Mouse (Mus musculus) layer of hippocampus, adult 11-12 months (tissue): ENCODE results near the gene Msmb.
A peak's percentile ranks its signal among the peaks of the same experiment; 100 is the strongest.

Source experiments
- DNase-seq: peaks from one replicate; pipeline ENCODE4 v3.0.0; 2022; ENCODE audit warnings: low spot score

The Msmb gene

DNA sequence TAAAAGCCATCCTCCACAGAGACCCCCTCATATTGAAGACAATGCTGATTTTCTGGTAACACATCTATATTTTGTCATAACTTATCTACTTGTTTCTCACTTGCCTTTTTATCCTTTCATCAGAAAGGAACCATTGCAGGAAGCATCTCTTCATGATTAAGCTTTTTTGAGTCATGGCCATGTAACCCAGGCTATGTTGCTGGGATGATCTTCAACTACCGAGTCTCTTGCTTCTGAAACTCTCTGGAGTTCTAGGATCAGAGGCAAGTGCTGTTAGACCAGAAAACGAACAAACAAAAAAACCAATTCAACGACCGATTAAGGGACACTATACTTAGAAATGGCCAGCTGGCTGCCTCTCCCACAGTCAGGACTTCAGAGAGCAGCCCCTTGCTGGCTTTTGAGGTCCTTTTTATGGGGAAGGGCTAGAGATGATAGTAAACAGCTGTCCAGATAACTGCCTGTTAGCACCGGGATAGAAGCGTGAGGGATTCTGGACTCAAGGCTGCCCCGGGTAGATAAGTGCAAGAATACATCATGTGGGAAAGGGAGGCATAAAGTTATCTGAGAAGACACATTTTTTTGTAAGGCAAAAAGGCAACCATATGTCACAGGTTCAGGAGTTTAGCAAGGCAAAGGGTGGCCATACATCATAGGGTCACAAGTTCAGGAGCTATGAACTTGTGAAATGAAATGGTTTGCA, 4.1 kb downstream of the Msmb start:
- DNase-seq, result no peak

DNA sequence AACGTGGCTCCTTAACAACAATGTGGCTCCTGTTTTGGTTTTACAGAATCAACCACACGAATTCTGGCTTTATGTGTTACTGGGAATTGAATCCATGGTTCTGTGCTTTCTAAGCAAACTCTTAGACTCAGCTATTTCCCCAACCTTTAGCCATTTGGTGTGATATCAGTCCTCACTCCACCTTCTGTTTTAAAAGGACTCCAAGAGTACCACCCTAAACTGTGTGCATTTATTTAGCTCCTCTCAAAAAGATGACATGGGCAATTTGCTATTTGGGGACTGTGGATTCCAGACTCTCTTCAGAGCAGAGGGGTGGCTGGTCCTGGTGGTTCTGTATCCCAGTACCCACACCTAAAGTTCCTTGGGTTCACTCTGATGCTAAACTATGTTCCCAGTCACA, 4.8 kb downstream of the Msmb start:
- DNase-seq, result no peak

DNA sequence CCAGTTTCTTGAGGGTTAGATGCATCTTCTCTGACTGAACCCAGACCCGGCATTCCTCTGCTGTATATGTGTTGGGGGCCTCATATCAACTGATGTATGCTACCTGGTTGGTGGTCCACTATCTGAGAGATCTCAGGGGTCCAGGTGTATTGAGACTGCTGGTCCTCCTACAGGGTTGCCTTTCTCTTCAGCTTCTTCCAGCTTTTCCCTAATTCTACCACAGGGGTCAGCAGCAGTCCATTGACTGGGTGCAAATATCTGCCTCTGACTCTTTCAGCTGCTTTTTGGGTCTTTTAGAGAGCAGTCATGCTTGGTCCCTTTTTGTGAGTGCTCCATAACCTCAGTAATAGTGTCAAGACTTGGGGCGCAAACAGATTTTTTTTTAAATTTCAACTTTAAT, 9.0 kb downstream of the Msmb start:
- DNase-seq, result no peak

DNA sequence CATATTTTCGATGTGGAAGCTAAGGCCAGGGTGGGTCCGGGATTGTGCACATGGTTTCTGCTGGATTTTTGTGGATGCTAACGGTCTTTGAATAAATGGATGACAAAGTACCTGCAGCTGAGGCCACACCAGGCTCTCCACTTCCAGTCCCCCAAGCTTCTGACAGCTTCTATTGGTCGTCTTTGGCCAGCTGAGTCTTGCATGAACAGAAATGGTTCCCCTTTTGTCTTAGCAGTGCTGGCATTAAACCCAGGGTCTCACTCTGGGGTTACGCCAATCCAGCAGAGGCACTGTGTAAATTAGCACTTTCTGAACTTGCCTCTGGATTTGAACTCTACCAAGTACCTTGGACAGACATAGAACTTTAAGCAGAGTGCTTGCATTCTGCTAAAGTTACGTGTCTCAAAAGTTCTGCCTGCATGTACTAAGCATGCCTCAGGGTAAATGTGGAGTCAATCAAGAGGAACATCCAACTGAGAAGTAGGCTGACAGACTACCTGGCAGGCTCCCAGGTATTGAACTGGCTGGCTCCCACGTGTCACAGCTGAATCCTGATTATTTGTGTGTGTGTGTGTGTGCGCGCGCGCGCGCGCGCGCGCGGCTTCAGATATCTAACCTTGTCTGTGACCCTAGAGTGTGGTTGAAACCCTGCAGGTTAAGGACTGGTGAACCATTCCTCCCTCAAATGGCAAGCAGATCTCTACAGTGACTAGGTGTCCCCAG, 10.6 kb downstream of the Msmb start:
- no peak for DNase-seq

DNA sequence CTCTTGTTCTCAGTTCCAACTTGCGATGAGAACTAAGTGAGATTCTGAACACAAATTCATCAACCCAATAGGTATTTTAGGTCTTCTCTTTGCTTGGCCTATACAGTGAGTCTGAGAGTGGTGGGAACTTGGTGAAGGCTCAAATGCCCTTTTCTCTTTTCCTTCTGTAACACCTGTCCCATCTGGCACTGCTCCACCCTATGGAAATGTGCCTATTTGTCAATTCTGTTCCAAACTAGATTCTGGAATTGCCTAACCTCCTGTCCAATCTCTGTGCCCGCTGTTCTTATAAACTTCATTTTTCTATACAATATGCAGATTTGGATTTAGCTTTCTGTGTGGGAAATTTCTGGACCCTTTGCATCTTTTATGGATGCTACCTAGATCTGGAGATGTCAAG, 11.3 kb downstream of the Msmb start:
- no peak for DNase-seq

DNA sequence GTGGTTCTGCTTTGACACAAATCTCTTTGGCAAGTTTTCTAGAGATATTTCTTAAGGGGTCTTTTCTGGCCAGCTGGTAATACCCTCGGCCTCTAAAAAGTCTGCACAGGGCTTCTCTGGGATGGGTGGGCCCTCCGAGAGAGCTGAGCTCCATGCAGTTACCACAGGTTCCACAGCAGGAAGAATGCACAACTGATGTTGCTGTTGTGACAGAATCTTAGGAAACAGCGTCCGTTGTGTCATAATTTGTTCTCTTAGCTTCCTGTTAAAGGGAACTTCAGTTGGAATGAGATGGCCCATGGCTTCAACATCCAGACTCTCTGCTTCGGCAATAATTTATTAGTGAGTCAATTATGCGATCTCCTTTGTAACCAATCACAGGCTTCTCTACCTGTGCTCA, 12.9 kb downstream of the Msmb start:
- DNase-seq, result no peak

DNA sequence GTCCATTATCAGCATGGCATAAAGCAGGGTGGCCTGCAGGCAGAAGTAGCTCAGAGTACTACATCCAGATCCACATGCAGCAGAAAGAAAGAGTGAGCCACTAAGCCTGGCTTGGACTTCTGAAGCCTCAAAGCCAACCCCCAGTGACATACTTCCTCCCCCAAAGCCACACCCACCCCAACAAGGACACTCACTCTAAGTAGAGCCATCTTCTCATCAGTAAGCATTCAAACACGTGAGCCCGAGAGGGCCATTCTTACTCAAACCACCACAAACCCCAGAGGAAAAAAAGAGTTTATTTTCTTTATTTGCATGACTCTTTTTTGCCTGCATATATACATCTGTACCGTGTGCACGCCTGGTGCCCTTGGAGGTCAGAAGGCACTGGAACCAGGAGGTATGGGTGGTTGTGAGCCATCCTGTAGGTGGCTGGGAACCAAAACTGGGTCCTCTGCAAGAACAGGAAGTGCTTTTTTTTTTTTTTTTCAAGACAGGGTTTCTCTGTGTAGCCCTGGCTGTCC, 17.4 kb downstream of the Msmb start:
- DNase-seq, result no peak

DNA sequence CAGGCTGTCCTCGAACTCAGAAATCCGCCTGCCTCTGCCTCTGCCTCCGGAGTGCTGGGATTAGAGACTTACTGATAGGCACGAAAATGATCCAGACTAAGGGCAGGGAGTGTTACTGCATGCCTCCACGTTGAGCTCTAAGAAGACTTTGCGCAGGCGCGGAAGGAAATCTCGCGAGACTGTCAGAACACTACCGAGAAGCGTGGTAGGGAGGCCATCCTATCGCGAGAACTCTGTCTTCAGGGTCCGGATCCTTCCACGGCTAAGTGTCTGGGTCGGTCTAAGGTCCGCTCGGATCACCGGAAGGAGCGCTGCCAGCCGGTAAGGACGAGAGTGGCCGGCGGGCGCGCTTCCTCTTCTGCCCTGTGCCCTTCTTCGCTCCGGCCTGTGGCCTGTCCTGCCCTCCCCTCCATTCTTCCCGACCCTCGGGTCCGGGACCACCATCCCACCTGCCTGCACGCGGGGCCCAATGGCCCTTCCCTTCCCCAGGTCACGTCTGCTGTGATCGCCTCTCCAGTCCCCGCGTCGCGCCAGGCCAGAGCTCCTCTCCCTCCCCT, 17.9 kb downstream of the Msmb start, which contains the start of gene Ncoa4:
Gene Ncoa4, plus strand, starts transcription at position 176 of the 557 bp plus-strand sequence.
- peak; percentile 99 for DNase-seq

DNA sequence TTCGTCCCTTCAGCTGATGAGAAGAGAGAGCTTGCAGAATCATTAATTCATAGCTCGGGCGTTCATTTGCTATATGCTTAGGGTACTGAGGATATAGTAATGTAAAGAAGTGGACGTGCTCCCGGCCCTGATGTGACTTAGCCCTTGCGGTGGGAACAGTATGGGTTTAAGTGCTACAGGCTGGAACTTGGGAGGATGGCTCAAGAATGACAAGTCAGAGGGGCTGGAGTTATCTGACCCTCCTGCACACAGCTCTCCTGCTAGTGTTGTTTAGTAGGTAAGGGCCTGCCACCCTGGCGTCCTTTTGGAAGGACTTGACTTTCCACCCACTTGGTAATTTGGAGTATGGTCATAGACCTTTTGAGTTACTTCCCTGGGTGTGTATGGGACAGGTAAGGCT, 18.7 kb downstream of the Msmb start:
- no peak for DNase-seq

DNA sequence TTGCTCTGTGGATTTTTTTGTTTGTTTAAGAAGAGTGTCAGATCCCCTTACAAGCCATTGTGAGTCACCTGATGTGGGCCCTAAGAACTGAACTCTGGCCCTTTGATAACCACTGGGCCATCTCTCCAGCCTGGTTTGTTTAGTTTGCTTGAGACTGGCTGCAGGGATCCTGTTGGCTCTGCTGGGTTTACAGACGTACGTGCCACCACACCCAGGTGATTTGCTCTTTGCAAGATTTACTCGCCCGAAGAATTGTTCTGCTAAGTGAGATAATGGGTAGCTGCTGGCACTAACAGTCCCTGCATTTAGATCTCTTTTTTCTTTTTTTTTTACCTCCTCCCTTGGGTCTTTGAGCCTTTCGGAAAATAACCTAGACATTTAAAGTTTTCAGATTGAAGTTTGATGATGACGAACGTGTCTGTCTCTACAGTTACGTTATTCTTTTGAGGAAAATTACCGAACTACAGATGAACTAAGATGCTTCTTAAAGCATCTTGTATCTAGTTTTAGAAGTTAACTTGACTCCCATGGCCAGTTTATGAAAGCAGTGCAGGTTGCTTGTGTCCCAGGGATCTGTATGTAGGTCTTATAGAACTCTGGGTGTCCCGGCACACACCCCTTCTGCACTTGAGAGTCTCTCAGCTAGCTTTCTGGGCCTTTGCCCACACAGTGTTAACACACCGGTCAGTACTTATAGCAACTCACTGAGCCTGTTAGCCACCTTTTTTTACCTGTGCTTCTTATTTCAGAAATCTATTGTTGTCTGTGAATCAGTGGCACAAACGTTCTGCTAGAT, 19.5 kb downstream of the Msmb start:
- DNase-seq, result no peak

DNA sequence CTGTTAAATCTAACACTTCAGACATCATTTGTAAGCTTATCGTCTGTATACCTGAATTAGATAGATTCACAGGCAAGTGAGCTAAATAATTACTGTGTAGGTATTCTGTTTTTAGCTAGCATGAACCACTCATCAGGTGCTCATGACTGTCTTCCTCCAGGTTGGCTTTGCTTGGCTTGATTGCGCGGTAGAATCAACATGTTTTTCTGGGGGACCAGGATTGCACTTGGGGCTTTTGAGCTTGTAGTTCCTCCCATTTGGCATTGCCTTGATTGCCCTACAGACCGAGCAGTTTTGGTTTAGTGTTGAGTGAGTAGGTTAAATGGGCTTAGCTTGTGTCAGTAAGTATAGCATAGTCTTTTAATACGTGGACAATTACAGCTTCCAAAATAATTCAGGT, 20.4 kb downstream of the Msmb start:
- no peak for DNase-seq

DNA sequence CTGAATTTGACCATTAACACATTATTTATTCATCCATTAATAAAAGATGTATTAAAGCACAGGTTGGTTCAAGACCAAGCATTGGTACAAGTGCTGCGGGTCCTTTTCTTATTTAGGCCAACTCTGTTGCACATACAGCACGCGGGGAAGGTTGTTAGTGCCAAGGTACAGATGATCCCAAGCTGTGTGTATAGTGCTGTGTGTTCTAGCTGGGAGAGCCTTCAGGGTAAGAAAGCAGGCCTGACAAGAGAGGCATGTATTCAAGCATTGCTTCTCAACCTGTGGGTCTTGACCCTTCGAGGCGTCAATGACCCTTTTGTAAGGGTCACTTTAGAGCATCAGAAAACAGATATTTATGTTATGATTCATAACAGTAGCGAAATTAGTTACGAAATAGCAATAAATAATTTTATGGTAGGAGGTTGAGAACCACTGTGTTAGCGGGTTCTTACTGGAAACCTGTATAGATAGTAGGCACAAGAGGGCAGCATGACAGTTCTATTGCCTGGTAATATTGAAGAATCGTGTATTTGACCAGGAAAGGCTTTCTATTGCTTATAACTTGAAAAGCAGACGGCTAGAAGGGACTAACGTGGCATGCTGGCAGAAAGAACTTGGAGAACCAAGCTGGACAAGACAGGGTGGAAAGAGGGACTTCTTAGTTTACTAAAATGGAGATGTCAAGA, 21.5 kb downstream of the Msmb start:
- DNase-seq, result no peak

DNA sequence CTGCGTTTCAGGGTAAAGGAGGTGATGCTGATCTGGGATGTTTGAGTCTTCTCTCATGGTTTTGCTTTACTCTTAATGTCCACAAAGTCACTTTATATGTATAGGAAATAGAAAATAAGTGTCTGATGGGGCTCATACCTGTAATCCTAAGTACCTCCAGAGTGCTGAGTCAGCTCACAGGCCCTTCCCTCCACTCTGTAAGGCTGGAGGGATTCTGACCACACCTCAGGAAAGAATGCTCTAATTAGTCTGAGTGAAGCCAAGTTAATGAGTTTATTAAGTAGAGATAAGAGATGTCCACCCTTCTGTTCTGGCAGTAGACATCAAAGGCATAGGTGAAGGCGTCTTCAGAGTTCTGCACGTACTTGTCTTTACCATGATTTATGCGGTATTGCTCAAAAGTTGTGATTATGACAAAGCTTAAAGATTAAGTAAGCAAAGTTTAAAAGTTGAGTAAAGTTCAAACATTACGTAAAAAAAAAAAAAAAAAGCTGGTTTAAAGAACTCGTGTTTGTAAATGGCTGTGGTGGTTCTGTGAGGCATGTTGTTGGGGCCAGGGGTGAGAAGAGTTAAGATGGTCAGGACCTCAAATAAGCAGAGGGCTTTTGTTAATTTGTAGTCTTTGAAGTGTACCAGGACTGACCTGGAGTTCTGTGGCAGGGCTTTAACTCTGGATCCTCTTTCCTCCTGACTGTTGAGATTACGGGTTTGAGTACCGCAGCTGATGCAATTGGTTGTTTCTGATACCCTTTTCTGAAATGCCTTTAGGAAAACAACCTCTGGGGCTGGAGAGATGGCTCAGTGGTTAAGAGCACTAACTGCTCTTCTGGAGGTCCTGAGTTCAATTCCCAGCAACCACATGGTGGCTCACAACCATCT, 22.6 kb downstream of the Msmb start:
- no peak for DNase-seq

DNA sequence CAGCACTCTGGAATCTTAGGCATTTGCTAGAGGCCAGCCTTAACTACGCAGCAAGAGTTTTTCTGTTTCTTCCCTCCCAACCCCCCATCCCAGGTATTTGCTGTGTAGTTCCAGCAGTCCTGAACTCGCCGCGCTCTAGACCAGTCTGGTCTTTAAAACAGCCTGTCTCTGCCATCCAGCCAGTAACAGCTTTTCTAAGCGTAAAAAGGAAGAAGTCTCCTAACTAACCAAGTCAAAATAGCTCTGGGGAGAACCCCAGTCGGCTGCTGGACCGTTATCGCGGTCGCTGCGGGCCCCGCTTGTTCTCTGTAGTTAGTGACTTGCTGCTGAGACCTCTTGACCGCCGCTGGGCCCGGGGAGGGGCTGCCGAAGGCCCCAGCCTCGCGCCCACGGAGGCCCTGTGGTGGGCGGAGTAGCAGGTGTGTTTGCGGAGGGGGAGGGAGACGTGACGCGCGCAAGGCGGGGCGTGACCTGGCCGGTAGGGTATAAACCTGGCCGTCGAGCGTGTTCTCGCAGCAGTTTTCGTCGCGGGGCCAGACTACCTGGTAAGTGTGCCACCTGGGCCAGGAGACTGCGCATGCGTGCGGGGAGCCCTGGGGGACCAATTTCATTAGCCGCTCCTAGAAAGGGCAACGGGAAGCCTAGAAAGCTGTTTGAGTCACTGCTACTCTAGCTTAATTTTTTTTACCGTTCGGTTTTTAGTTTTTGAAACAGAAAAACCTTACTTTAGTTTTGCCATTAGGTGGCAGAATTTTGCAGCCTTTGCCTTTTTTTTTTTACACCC, 23.6 kb downstream of the Msmb start:
- DNase-seq, result peak; percentile 24

DNA sequence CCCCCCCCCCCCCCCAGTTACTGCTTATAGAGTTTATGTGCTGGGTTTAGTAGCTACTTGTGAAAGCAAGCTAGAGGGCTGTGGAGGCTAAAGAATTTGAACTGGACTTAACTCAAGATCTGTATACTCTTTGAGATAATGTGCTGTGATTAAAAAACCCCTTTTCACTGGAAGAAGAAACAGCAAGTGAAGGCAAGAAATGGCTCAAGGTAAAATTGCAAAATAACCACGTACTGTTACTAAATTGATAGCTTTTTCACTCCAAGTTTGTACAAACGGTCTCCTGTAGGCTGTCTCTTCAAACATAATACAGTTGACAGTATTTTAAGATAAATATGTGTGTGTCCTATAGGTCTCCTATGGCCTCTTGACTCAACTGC, 24.2 kb downstream of the Msmb start:
- DNase-seq, result no peak

DNA sequence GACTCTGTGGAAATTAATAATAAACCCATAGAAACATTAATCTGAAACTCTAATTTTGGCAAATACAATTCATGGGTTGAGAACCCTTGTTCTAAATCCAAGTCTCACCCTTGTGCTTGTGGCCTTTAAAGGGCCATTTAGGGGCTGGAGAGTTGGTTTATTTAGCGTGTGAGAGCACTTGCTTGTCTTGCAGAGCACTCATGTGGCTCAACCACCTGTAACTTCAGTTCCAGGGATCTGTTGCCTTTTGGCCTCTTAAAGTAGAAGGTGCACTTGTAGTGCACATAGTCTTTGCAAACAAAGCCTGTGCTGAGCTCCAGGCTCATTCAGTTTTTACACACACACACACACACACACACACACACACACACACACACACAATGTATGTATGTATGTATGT, 25.0 kb downstream of the Msmb start:
- DNase-seq, result no peak

DNA sequence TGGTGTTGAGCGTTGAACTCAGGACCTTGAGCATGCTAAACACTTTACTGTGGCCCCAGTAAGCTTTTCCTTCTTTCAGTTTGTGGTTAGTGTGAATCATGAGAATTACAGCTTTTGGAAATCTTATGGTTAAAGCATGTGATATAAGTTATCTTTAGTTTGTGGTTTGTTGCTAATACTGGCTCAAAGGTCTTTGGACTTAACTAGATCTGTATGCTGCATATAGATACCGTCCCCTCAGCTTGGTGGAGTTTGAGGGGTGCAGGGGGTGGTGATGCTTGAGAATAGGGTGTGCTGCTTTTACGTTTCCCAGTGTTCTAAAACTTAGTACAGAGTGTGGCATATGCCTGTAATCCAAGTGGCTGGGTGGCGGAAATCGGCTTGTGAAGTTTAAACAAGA, 25.5 kb downstream of the Msmb start:
- DNase-seq, result no peak

DNA sequence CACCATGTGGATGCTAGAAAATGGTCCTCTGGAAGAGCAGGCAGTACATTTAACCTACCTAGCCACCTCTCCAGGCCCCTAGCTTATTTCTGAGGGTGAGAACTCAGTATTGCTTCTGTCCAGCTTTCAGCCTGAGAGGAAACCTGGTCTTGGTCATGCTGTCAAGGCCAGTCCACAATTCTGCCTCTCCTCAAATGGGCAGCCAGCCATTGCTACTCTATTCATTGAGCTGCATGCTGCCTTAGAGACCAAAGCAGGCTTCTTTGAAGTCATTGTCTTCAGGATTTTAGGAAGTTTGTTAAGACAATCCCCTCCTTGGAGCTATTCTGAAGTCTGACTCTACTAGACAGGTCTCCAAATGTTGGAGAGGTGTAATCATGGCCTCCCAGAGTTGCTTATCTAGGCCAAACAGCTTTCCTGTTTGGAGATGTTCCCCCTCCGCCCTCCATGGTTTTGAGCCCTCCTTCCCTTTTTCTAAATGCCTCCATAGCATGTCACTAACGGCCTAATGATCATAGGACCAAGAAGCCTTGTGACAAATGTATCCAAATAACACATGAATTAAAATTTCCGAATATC, 26.9 kb downstream of the Msmb start:
- no peak for DNase-seq

DNA sequence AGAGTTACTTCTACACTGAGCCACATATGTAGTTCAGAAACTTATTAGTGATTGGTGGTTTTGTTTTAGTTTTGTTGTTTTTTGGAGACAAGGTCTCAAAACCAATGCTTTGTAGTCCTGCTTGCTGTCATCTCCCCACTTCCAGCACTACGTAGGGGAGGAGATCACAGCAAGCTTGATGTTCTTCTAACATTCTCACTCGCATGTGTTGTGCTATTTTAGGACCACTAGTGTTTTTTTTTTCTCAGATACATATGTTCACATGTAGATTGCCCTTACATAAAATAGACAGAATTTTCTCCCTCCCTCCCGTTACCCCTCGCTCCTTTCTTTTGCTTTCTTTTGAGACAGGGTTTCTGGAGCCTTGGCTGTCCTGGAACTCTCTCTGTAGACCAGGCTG, 28.3 kb downstream of the Msmb start:
- DNase-seq, result no peak

DNA sequence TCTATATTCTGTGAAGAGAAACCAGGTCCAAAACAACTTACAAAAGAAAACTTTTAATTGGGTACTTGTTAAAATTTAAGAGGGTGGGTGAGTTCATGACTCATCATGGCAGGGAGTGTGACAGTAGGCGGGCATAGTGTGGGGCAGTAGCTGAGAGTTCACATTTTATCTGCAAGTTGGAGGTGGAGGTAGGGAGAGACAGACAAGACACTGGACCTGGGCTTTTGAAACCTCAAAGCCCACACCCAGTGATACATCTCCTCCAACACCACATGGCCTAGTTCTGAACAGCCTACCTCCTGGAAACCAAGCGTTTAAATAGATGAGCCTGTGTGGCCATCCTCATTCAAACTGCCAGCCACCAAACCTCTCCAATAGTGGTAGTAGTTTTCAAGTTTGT, 33.5 kb downstream of the Msmb start:
- DNase-seq, result no peak
